Mouse (Mus musculus) heart, adult 9 months (tissue): ENCODE measurements around the gene Mgll.

Source experiments
- DNase-seq, 2 experiments: peaks; one replicate each; pipeline ENCODE4 v3.0.0; 2022; ENCODE audit warnings: low spot score in 2 of 2

The Mgll gene

DNA sequence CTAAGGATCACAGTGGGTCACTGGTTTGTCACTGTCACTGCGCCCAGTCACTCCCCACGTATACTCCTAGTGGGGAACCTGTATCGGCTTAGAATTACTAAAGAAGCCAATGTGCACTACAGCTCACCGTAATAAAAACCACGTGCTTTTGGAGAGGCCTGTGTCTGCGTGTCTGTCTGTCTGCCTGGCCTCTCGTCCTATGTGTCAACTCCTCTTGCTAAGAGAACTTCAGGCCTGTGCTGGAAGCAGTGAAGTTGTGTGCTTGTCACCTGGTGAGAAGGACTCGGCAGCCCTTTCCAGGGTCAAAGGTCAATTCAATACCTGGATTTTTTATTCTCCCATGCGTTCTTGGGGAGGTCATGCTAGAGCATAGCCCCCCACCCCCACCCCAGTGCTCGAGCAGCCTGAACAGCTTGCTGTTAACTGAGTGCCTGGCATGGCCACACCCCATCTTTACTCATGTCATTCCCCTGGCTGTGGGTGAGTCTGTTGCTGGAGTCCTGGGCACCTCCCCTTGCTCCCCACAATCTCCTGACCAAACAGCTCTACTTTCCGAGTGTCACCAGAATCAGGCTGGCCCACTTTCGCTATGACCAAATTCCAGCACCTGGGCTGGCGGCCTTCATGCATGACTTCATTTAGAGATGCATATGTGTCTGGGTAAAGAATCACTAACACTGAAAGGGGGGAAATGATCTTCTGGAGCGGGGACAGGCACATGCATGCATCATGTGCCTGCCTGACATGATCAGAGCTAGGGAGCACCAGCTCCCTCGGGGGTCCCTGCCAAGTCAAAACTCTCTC lies 104.2 kb downstream of the Mgll start:
- DNase-seq = no peak

DNA sequence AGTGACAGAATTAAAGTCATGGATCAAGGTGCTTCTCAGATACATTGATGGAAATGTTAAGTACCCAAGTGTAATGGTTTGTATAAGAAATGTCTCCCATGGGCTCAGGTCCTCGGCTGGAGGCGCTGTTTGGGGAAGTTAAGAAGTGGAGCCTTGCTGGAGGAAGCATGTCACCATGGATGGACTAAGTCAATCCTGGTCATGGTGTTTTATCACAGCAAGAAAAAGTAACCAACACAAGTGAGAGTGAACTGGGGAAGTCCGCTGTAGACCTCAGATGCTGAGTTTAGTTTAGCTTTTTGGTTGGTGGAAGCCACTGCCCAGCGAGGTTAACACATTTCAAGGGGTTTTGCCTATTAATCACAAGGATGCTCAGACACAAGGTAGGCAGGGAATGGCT lies 105.4 kb downstream of the Mgll start:
- DNase-seq = no peak

DNA sequence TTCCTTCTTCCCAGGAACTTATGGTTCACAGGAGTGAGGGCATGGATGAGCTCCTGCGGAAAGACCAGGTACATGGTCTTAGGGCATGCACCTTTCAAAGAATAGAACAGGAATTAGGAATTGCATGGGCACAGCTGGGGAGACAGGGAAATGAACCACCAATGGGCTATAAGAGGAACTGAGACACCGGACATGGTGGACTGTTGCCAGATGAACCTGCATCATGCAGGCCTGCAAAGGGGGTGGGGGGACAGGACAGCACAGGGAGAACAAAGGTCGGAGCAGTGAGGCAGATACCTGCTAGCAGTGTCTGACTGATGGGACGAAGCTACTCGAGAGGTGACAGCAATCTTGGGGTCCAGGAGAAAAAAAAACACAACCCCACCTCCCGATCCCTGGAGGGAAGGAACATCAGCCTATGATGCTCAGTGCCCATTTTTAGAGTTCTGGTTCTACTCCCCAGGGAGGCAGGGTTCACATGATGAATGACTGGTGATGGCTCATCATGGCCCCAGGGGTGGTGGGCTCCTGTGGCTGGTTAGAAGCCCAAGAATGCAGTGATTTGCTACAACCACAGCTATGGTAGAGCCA lies 106.0 kb downstream of the Mgll start:
- DNase-seq = no peak

DNA sequence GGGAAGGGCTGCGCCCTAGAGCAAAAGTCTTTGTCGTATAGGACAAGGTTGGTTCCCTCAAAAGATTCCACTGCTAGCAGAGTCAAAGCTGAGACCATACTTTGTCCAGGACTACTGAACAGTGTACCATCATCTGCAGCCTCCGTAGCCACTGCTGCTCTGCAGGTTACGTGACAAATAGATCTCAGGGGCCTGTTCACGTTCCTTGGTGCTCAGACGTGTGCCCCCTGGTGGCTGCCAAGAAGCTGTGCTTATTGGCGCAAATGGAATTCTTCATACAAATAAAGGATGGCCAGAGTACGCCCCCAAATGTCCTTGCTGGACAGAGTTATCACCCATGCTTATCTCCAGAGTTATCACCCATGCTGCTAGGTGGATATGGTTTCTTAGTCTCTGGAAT lies 107.2 kb downstream of the Mgll start:
- peak in 1 of 2 experiments; percentile 40 for DNase-seq

DNA sequence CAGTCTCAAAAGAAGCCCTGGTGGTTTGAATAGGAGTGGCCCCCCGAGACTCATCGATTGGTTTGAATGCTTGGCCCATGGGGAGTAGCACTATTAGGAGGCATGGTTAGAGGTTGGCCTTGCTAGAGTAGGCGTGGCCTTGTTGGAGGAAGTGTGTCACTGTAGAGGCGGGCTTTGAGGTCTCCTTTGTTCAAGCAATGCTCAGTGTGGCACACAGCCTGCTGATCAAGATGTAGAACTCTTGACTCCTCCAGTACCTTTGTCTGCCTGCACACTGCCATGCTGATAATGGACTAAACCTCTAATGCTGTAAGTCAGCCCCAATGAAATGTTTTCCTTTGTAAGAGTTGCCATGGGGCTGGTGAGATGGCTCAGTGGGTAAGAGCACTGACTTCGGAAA lies 108.5 kb downstream of the Mgll start:
- DNase-seq = no peak

DNA sequence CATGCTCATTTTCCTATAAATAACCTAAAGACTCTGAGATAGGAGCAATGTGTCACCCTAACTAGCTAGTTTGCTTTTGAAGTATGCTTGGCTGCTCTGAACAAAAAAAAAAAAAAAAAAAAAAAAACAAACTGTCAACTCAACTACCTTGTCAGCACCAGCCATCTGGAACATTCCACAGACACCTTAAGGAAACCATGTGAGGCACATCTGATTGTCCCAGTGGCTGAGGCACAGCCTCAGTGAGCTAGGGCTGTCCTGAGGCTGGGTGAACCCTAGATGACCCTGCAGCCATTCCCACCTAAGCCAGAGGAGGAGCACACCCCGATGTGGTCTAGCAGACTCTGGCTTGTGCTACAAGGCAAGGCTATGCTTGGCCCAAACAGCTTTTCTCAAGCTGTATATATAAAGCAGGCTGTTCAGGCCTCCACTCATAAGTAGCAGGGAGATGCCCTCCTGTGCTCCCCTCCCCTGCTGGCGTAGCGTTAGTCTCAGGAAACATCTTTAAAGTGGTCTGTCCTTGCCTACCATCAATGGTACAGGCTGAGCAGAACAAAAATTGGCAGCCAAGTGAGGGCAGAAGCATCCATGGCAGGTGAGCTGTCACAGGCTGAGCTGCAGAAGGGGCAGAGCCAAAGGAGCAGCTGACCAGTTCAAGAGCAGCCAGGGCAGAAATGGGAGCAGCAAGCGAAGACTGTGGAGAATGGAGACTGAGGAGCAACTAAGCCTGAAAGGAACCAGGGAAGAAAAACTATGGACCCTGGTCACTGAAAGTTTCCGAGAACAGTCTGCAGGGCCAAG lies 109.3 kb downstream of the Mgll start:
- no peak for DNase-seq

DNA sequence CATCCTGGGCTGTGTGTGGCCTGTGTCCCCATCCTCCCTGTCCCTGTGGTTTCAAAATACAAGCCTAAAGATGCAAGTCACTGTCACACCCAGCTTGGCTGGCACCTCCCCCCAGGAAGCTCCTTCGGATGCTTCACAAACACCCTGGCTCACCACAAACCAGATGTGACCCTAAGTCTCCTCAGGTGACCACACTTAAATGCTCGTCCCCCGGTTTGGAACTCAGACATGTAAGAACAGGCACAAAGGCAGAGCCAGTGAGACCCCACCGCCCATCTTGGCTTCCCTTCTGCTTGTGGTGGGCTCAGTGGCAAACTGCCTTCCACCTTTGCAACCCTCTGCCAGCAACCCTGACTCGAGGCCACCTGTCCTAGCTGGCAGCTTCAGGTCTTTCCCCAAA lies 110.8 kb downstream of the Mgll start:
- no peak for DNase-seq

DNA sequence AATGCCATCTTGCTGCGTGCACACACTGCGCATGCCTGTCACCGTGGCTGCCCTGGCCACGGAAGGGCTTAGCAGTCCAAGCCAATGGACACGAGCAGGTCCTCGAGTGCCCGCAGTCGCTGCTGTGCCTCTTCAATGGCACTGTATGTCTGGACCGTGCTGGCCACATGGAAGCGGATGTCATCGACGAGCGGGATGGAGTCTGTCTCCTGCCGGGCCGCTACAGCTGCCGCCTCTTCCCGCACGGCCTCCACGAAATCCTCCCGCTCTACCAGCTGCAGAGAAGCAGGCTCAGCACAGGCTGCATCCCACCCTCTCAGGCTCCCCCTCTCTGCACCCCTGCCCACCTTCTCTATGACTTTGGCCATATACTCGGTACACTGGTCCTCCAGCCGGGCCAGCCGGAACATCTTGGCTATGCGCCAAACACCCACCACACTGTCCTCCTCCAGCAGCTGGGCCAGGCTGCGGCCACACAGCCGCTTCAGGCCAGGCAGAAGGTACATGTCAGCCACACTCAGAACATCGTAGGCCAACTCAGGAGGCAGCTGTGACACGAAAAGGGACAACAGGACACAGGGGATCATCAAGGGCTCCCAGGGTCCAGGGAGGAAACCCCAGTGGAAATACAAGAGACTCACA lies 112.1 kb downstream of the Mgll start:
- DNase-seq = no peak

DNA sequence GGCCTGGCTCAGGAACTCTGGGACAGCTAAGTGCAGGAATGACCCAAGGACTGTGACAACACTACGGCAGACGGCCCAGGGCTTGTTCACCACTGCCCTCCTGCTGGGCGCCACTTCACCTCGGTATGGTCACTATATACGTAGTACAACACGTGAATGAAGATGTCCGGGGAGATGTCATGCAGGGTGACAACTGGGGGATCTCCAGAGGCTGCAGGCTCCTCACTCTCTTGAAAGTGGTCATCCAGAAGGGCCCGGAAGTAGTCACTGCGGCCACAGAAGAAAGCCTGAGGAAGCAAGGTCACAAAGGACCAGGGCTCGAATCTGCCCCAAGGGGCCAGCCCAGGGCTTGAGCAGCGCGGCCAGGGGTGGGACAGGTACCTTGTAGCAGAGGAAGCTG lies 113.8 kb downstream of the Mgll start:
- no peak for DNase-seq

DNA sequence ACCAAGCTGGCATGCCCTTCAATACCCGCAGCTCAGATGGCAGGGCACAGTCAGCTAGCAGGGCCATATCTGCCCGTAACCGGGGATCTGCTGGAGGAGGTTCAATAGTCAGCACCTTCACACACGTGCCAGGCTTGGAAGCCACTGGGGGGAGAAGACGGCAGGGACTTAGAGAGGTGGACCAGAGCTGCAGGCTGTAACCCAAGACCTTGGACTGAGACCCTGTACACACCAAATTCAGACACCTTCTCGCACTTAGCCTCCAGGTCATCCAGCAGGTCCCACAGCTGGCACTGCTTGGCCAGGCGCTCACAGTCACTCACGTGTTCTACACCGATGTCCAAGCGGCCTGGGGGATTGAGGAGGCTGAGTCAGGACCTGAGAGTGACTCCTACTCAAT lies 114.4 kb downstream of the Mgll start:
- no peak for DNase-seq

DNA sequence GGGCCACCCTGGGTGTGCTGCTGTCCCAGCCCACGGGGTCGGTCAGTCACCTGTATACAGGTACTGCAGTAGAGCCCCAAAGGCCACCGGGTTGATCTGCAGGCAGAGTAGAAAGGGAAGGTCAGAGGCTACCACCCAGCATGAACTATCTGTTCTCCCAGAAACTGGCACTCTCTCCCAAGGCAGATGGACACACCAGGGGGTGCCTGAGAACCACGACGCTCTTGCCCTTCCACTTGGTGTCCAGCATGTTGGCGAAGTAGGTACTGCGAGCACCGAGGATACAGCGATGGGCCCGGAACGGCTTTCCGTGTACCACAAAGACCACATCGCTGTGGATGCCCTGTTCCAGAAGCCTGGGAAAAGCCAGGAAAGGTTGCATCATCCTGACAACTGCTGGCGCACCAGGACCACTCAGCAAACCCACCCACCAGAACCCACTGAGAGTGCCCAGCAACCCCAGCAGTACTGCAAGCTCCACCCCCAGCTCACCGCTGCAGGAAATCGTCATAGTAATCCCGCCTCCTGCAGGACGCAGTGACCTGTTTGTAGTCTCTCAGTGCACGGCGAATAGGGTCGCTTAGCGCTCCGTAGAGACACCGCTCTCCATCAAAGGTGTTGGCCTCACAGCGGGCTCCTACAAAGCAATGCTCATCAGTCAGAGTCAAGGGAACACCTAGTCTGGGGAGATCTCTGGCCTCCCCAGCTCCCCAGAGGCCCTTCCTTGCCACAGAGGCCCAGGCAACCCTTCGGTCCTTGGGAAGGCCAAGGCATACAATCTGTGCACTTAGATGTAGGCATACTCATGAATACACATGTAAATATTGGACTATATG lies 115.1 kb downstream of the Mgll start:
- no peak for DNase-seq

DNA sequence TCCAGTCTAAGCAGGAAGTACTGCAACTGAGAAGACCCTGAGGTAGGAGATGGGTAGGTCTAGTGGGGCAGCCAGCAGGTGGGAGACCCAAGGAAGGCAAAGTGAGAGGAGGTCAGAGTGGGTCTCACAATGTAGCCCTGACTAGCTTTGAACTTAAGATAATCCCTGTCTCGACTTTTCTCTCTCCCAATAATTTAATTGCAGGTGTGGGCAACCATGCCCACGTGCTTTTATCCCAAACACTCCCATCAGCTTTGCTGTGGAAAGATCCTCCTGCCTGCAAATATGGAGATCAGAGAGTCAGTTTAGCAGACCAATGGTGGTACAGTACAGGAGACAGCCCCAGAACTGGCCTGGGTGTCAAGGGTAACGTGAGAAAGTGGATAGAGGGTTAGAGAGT lies 116.0 kb downstream of the Mgll start:
- no peak for DNase-seq

DNA sequence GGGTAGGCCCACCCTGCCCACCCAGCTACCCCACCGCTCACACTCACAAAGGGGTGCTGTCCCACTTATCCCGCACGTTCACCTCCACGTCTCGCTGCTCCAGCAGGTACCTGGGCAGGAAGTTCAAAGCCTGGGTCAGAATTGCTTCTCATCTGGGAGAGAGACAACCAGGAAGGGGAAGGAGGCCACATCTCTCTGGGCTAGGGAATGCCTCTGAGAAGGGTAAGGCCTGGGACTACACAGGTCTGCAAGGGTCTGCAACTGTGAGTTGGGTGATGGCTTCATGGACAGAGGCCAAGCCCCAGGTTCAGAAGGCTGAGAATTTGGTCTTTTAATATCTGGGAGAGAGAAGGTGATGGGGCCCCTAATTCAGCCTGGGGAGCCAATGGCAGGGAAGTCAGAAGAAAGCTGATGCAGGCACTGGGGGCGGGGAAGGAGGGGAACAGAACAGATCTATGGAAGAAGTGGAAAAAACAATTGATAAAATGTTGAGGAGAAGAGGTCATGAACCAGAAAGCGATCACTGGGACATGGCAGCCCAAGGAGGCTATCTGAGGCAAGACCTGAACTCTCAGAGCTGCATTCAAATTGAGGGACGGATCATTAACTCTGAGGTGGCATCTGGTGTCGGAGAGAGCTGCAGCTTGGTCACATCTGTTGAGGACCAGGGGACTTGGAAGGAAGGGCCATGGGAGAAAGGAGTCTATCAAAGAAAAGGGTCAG lies 116.7 kb downstream of the Mgll start:
- no peak for DNase-seq

DNA sequence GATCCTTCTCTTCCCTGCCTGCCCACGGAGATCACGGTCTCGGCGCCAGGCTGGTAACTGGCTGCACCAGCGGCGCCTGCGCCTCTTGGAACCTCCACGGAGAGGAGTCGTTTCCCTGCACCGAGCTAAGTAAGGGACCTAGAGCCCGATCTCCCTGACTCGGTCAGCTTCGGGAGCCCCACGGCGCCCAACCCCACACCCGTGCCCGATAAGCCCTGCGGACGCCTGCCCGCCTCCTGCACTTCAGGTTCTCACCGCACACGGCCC lies 117.2 kb downstream of the Mgll start:
- DNase-seq = no peak

DNA sequence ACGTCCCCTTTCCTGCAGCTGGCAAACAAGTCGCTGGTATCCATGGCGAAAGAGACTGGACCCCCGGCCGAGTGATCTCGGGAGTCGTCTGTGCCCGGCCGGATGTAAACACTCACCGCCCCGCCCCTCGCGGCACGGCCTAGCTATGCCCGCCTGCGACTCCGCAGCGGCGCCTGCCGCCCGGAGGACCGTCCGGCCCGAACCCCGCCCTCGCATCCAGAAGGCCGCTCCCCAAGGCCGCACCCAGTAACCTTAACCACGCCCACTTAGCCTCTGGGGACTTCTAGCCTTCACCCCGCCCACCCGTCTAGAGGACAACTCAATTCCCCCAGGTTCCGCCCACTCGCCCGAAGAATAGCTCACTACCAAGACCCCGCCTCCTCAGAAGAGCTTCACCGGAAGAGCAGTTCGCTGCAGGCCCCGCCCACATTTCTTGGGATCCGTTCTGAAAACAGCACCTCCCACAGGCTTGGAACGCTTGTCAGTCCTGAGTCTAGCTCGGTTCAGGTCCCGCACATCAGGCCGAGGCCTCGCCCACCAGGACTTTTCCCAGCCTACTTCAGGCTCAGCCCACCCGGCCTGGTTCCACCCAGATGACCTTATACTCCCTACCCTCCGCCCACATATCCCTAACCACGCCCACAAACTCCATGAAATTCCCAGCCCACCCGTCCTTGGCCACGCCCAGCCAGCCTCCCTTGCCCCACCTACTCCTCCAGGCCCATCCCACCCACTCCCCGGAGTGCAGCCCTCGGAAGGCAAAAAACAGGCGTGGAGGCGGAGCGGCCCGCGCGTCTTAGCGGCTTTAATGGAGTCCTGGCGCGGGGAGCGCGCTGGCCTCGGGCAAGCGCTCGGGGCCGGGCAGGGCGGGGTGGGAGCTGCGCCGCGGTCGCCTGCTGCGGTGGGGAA lies 117.8 kb downstream of the Mgll start, which contains the start of gene Abtb1:
Gene Abtb1 (minus strand): TSS at position 204 of the 909 bp plus-strand sequence.
- DNase-seq = peak; percentile 99 to 100

DNA sequence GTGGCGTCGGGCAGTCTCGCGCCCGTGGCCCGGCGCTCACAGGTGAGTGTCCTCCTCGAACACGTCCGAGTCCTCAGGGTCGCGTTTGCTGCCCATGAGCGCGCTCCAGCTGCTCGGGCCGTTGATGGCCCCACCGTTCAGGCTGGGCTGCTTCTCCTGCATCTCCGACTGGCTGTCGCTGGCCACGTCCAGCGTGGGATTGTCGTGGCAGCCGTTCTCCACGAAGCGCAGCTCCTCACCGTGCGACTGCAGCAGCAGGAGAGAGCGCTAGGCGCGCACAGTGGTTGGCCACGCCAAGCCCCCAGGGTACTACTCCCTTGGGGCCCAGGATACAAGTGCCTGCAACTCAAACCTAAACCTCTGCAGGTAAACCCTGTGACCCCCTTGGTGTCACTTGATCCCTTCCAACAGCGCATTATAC lies 118.5 kb downstream of the Mgll start:
- no peak for DNase-seq

DNA sequence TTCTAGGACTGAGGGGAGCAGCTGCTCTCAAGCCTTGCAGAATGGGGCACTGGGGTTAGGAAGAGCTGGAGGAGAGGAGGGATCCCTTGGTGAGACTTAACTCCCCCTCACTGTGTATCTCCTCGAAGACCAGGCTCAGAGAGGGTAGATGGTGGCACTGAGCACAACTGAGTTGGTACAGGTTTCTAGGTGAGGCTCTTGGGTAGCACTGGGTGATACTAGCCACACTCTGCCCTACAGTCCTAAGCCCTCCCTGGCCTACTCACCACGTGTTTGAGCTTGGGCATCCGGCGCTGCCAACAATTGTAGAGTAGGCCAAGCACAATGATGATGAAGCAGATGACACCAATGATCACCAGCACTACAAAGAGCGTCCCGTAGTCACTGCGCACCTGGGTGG lies 119.0 kb downstream of the Mgll start:
- no peak for DNase-seq

DNA sequence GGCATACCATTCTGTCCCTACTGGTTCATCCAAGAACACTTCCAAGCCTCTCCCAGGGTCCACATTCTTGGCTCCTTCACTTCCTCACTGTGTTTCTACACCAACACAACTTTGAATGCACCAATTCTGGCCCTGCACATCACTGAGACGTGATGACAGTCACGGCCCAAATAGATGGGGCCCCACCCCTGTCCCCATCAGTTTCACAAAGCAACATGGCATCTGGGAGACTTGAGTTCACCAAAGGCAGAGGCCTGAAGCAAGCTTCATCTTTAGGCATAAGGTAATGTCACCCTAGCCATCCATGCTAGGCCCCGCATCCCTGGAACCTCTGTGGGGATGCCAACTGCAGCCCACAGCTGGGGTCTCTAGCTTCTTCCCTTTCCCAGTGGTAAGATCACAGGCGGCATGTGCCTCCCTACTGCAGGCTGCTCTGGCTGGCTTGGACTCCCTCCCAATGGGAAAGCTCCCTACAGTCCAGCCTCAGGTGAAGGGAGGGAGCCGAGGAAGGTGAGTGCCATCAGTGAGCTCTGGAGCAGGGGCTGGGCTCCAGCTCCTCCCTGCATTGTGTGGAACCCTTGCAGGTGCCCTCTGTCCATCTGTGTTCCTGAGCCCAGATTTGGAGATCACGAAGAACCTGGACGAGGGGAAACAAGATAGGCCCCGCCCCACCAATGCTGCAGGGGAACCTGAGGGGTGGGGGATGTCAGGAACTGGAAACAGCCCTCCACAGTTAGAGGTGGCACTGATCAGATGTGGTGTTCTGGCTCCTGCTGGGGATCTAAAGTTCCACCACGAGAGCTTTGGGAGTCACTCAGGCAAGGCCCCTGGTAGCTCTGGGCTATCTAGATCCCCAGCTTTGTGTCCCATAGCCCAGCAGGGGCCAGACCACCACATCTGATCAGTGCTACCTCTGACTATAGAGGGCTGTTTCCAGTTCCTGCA lies 119.8 kb downstream of the Mgll start:
- no peak for DNase-seq
